Mouse (Mus musculus) lung, embryonic 15.5 days (tissue): ENCODE data around the gene Zfp637. TPM values are rescaled to one million over a fixed set of nuclear protein-coding genes. Genes with fewer than 3 reads are reported as not detected.
"Not testable (repeated sequence)": the region's sequence is repeated elsewhere in the genome, so short reads cannot be mapped to it uniquely, and the experiment has no call there.

ENCODE experiments used
- ATAC-seq: fragments of 200-750 bp; cut with Nextera tagmentation; 2 replicates; pipeline ENCODE4 v1.8.0; 2017; ENCODE audit warnings: moderate number of reproducible peaks, borderline replicate concordance; ENCODE audit not compliant: low FRiP score, low TSS enrichment; ENCODE audit errors: extremely low read depth
- H3K27ac ChIP-seq: fragments of 300-500 bp; sonication (generic); 2 replicates; pipeline ENCODE4 v1.5.1; 2015; ENCODE audit warnings: moderate library complexity, mild to moderate bottlenecking, inconsistent platforms
- H3K27me3 ChIP-seq: fragments of 300-500 bp; sonication (generic); 2 replicates; pipeline ENCODE4 v1.6.1; 2015; ENCODE audit warnings: inconsistent platforms
- H3K36me3 ChIP-seq: fragments of 300-500 bp; sonication (generic); 2 replicates; pipeline ENCODE4 v1.6.1; 2015; ENCODE audit warnings: inconsistent platforms
- H3K4me1 ChIP-seq: fragments of 300-500 bp; sonication (generic); 2 replicates; pipeline ENCODE4 v1.6.1; 2015; ENCODE audit warnings: inconsistent platforms
- H3K4me2 ChIP-seq: fragments of 300-500 bp; sonication (generic); 2 replicates; pipeline ENCODE4 v1.6.1; 2015; ENCODE audit warnings: inconsistent platforms, mild to moderate bottlenecking, moderate library complexity
- H3K4me3 ChIP-seq: fragments of 300-500 bp; sonication (generic); 2 replicates; pipeline ENCODE4 v1.5.1; 2015; ENCODE audit warnings: mild to moderate bottlenecking, inconsistent platforms
- H3K9ac ChIP-seq: fragments of 300-500 bp; sonication (generic); 2 replicates; pipeline ENCODE4 v1.6.1; 2015; ENCODE audit warnings: inconsistent platforms
- H3K9me3 ChIP-seq: fragments of 300-500 bp; sonication (generic); 2 replicates; pipeline ENCODE4 v1.6.1; 2016; ENCODE audit warnings: inconsistent platforms
- WGBS: fragments of 180-500 bp; shearing (Covaris S2); methylation state at CpG from one replicate; pipeline ENCODE4 v1.1.7; 2015; 5-methylcytosine and 5-hydroxymethylcytosine counted together
- polyA plus RNA-seq: library from polyadenylated mRNA; unstranded; fragments of >200 nt; fragmentation: Nextera tagmentation; extraction: Ambion mirVana; gene quantifications from 2 replicates; pipeline ENCODE4 v1.2.1, GENCODE M21; 2015

Zfp637 gene
- polyA plus RNA-seq, 1 experiment from 2014 or later = 146 TPM

GRCm38 (mm10) chr6:117828273-117828672 lies 12.7 kb upstream of the Zfp637 start:
- 19% methylated on average over 9 of the region's 9 CpGs for WGBS

GRCm38 (mm10) chr6:117841511-117841955 lies 553 bp downstream of the Zfp637 start:
- Histone ChIP-seq H3K4me2 (peak overlapping the region; percentile 88), H3K4me3 (peak overlapping the region; percentile 83), H3K9ac (peak overlapping the region; percentile 96), H3K4me1 (peaks cover 7% of the 10 kb centered on the region), H3K36me3 (peaks cover 35% of the 10 kb centered on the region), H3K27ac (peak overlapping the region; percentile 92), H3K9me3 (no peaks in the 10 kb centered on the region), H3K27me3 (no peaks in the 10 kb centered on the region)
- 5% methylated on average over 12 of the region's 12 CpGs for WGBS
- ATAC-seq = no peak; the same call in 1 of the 2 replicates

More at GRCm38 (mm10) chr6:117828273-117828672, 12.7 kb upstream of the Zfp637 start:
- Histone ChIP-seq H3K27me3 (peaks cover 2% of the 10 kb centered on the region; the same call in 1 of the 2 replicates), H3K4me2 (no peak overlapping the region), H3K4me1 (no peaks in the 10 kb centered on the region), H3K9me3 (no peaks in the 10 kb centered on the region), H3K9ac (no peak overlapping the region), H3K27ac (no peak overlapping the region), H3K4me3 (no peak overlapping the region), H3K36me3 (no peaks in the 10 kb centered on the region)
- ATAC-seq = no peak

GRCm38 (mm10) chr6:117844597-117844996 lies 3.6 kb downstream of the Zfp637 start:
- H3K27ac ChIP-seq = no peak overlapping the region
- no peak overlapping the region for H3K4me3 ChIP-seq
- WGBS = 61% methylated on average over 9 of the region's 9 CpGs
- H3K27me3 ChIP-seq = no peaks in the 10 kb centered on the region
- peaks cover 64% of the 10 kb centered on the region for H3K36me3 ChIP-seq
- H3K9ac ChIP-seq = no peak overlapping the region
- peaks cover 7% of the 10 kb centered on the region for H3K4me1 ChIP-seq
- no peak for ATAC-seq
- H3K4me2 ChIP-seq = no peak overlapping the region
- H3K9me3 ChIP-seq = no peaks in the 10 kb centered on the region

GRCm38 (mm10) chr6:117846671-117847070 lies 5.7 kb downstream of the Zfp637 start:
- WGBS = 93% methylated on average over 4 of the region's 4 CpGs
- H3K4me1 ChIP-seq, H3K4me3 ChIP-seq, H3K9ac ChIP-seq, H3K9me3 ChIP-seq, H3K27ac ChIP-seq, H3K4me2 ChIP-seq, H3K27me3 ChIP-seq, ATAC-seq: not testable (repeated sequence)
- H3K36me3 ChIP-seq = peaks cover 64% of the 10 kb centered on the region

- Histone ChIP-seq H3K4me2 (no peak overlapping the region), H3K4me1 (no peaks in the 10 kb centered on the region), H3K27me3 (no peaks in the 10 kb centered on the region), H3K4me3 (no peak overlapping the region), H3K27ac (no peak overlapping the region), H3K9ac (no peak overlapping the region), H3K36me3 (peaks cover 64% of the 10 kb centered on the region), H3K9me3 (no peaks in the 10 kb centered on the region)
- WGBS = 97% methylated on average over 2 of the region's 2 CpGs
- no peak for ATAC-seq
Measured at GRCm38 (mm10) chr6:117847772-117848171, 6.8 kb downstream of the Zfp637 start.

- H3K4me2 ChIP-seq = no peak overlapping the region
- no peaks in the 10 kb centered on the region for H3K9me3 ChIP-seq
- WGBS = 93% methylated on average over 5 of the region's 5 CpGs
- no peak overlapping the region for H3K4me3 ChIP-seq
- no peaks in the 10 kb centered on the region for H3K27me3 ChIP-seq
- no peaks in the 10 kb centered on the region for H3K4me1 ChIP-seq
- no peak overlapping the region for H3K27ac ChIP-seq
- H3K36me3 ChIP-seq = peaks cover 59% of the 10 kb centered on the region
- ATAC-seq = no peak
- H3K9ac ChIP-seq = no peak overlapping the region
Measured at GRCm38 (mm10) chr6:117848577-117848976, 7.6 kb downstream of the Zfp637 start.

GRCm38 (mm10) chr6:117851747-117852146 lies 10.8 kb downstream of the Zfp637 start:
- Histone ChIP-seq H3K27ac (no peak overlapping the region), H3K9ac (no peak overlapping the region), H3K36me3 (peaks cover 27% of the 10 kb centered on the region), H3K9me3 (no peaks in the 10 kb centered on the region), H3K27me3 (no peaks in the 10 kb centered on the region), H3K4me1 (no peaks in the 10 kb centered on the region), H3K4me3 (no peak overlapping the region), H3K4me2 (no peak overlapping the region)
- no peak for ATAC-seq
- 55% methylated on average over 2 of the region's 2 CpGs for WGBS

- no peak for ATAC-seq
- H3K4me1 ChIP-seq = peaks cover under 1% of the 10 kb centered on the region; the same call in 1 of the 2 replicates
- H3K4me2 ChIP-seq = no peak overlapping the region
- H3K36me3 ChIP-seq = no peaks in the 10 kb centered on the region
- WGBS = 72% methylated on average over 1 of the region's 1 CpGs
- no peak overlapping the region for H3K27ac ChIP-seq
- H3K9ac ChIP-seq = no peak overlapping the region
- no peaks in the 10 kb centered on the region for H3K9me3 ChIP-seq
- no peak overlapping the region for H3K4me3 ChIP-seq
- no peaks in the 10 kb centered on the region for H3K27me3 ChIP-seq
Measured at GRCm38 (mm10) chr6:117857990-117858389, 17.0 kb downstream of the Zfp637 start.

- Histone ChIP-seq H3K4me2 (peak within 1 kb of the TSS; percentile 98), H3K27me3 (no peaks in the 10 kb centered on the region), H3K9me3 (no peaks in the 10 kb centered on the region), H3K27ac (no peak within 1 kb of the TSS), H3K4me1 (peaks cover 9% of the 10 kb centered on the region; the same call in 1 of the 2 replicates), H3K36me3 (no peaks in the 10 kb centered on the region), H3K4me3 (peak within 1 kb of the TSS; percentile 80), H3K9ac (peak within 1 kb of the TSS; percentile 64)
- ATAC-seq = no peak
- 66% methylated on average over 6 of the region's 6 CpGs for WGBS
Measured at GRCm38 (mm10) chr6:117861848-117862247, 20.9 kb downstream of the Zfp637 start, which contains the start of gene Zfp239. Zfp239 (plus strand) TSS chr6:117862100.

GRCm38 (mm10) chr6:117862465-117862864 lies 21.5 kb downstream of the Zfp637 start:
- H3K36me3 ChIP-seq = no peaks in the 10 kb centered on the region
- no peaks in the 10 kb centered on the region for H3K9me3 ChIP-seq
- ATAC-seq = no peak
- peak overlapping the region; percentile 98 for H3K4me2 ChIP-seq
- peak overlapping the region; percentile 80; the same call in 1 of the 2 replicates for H3K4me3 ChIP-seq
- H3K9ac ChIP-seq = no peak overlapping the region
- no peak overlapping the region for H3K27ac ChIP-seq
- H3K4me1 ChIP-seq = peaks cover 9% of the 10 kb centered on the region; the same call in 1 of the 2 replicates
- H3K27me3 ChIP-seq = no peaks in the 10 kb centered on the region
- WGBS = 74% methylated on average over 8 of the region's 8 CpGs

- WGBS = 1% methylated on average over 26 of the region's 26 CpGs
- H3K27ac ChIP-seq = no peak overlapping the region
- H3K36me3 ChIP-seq = no peaks in the 10 kb centered on the region
- H3K27me3 ChIP-seq = no peaks in the 10 kb centered on the region
- no peaks in the 10 kb centered on the region for H3K9me3 ChIP-seq
- peak overlapping the region; percentile 64 for H3K9ac ChIP-seq
- peak; percentile 81; the same call in 1 of the 2 replicates for ATAC-seq
- H3K4me2 ChIP-seq = peak overlapping the region; percentile 98
- H3K4me1 ChIP-seq = peaks cover 9% of the 10 kb centered on the region; the same call in 1 of the 2 replicates
- peak overlapping the region; percentile 80 for H3K4me3 ChIP-seq
Measured at GRCm38 (mm10) chr6:117862899-117863620, 22.1 kb downstream of the Zfp637 start.

GRCm38 (mm10) chr6:117863751-117864150 lies 22.8 kb downstream of the Zfp637 start:
- Histone ChIP-seq H3K4me3 (peak overlapping the region; percentile 80), H3K4me1 (peaks cover 9% of the 10 kb centered on the region; the same call in 1 of the 2 replicates), H3K36me3 (no peaks in the 10 kb centered on the region), H3K27ac (no peak overlapping the region), H3K9ac (peak overlapping the region; percentile 64; the same call in 1 of the 2 replicates), H3K27me3 (no peaks in the 10 kb centered on the region), H3K9me3 (no peaks in the 10 kb centered on the region), H3K4me2 (peak overlapping the region; percentile 98)
- WGBS = 92% methylated on average over 8 of the region's 8 CpGs
- ATAC-seq = no peak
